Mouse (Mus musculus) monocyte, adult 5-6 weeks (primary cell): ENCODE data around the gene Morn3. TPM values are rescaled to one million over a fixed set of nuclear protein-coding genes. Genes with fewer than 3 reads are reported as not detected.
A peak's percentile ranks its signal among the peaks of the same experiment; 100 is the strongest.

Experiments
- ATAC-seq: fragments of 153-309, 156-312 bp; replicated peaks from 2 replicates; pipeline ENCODE4 v1.8.0; 2017; ENCODE audit warnings: mild to moderate bottlenecking; ENCODE audit not compliant: low TSS enrichment, insufficient number of reproducible peaks, severe bottlenecking, poor library complexity, low FRiP score
- total RNA-seq: library from RNA; stranded (forward); fragments of 200-1000, 200-491, 200-594 nt; gene quantifications from 3 replicates; pipeline ENCODE4 v1.2.3, GENCODE M21; 2017

Morn3 gene
- total RNA-seq, 1 experiment from 2014 or later: not detected

GRCm38 (mm10) chr5:123029729-123030128 is 17.1 kb downstream of the Morn3 start:
- ATAC-seq: no peak

- peak; percentile 24; the same call in 1 of the 2 replicates for ATAC-seq
Observed at GRCm38 (mm10) chr5:123027436-123027835, 19.4 kb downstream of the Morn3 start.

GRCm38 (mm10) chr5:123026414-123026813 is 20.4 kb downstream of the Morn3 start:
- ATAC-seq: no peak

- peak; percentile 93 for ATAC-seq
Observed at GRCm38 (mm10) chr5:123024965-123025573, 21.7 kb downstream of the Morn3 start.

GRCm38 (mm10) chr5:123024312-123024711 is 22.5 kb downstream of the Morn3 start:
- no peak for ATAC-seq

- no peak for ATAC-seq
Observed at GRCm38 (mm10) chr5:123023049-123023448, 23.8 kb downstream of the Morn3 start.

GRCm38 (mm10) chr5:123021438-123021837 is 25.4 kb downstream of the Morn3 start:
- ATAC-seq: no peak

- ATAC-seq: no peak
Observed at GRCm38 (mm10) chr5:123020426-123020825, 26.4 kb downstream of the Morn3 start.

- no peak for ATAC-seq
Observed at GRCm38 (mm10) chr5:123019336-123020016, 27.3 kb downstream of the Morn3 start.

GRCm38 (mm10) chr5:123017504-123017903 is 29.3 kb downstream of the Morn3 start:
- no peak for ATAC-seq

- ATAC-seq: no peak
Observed at GRCm38 (mm10) chr5:123015915-123016314, 30.9 kb downstream of the Morn3 start.

GRCm38 (mm10) chr5:123014753-123015701 is 31.8 kb downstream of the Morn3 start, which contains the start of gene Orai1:
TSS of gene Orai1 (plus strand) at chr5:123015074.
- ATAC-seq: peak; percentile 90

- 0 out of 2 replicates have a peak, but pooled peaks have one; percentile 36 for ATAC-seq
Observed at GRCm38 (mm10) chr5:123013599-123014315, 33.1 kb downstream of the Morn3 start.

GRCm38 (mm10) chr5:123011705-123012104 is 35.1 kb downstream of the Morn3 start:
- ATAC-seq: no peak

GRCm38 (mm10) chr5:123010806-123011205 is 36.0 kb downstream of the Morn3 start:
- no peak for ATAC-seq

- no peak for ATAC-seq
Observed at GRCm38 (mm10) chr5:123009873-123010272, 36.9 kb downstream of the Morn3 start.

- ATAC-seq: no peak
Observed at GRCm38 (mm10) chr5:123008877-123009493, 37.8 kb downstream of the Morn3 start.
